Mouse (Mus musculus): ENCODE results near the gene Cep170b. TPM values are rescaled to one million over a fixed set of nuclear protein-coding genes. Genes with fewer than 3 reads are reported as not detected.

The Cep170b gene
- polyA plus RNA-seq, 1 experiment from 2014 or later, result 19.8 TPM

Small RNAs within 50 kb of the gene (microRNA-seq; reads per million reads assigned to microRNA genes)
- gene Mir6940, result not detected

Other genes starting within 250 kb of the Cep170b start
- gene A530016L24Rik, start 231.0 kb upstream of the Cep170b start, polyA plus RNA-seq (2015; fragmentation: Nextera tagmentation; extraction: Ambion mirVana), result 0.19 and 0.22 TPM in 2 replicates
- gene Tmem179, start 203.7 kb upstream of the Cep170b start, polyA plus RNA-seq (2015; fragmentation: Nextera tagmentation; extraction: Ambion mirVana), result 2.4 TPM in 2 replicates
- gene Inf2, start 131.7 kb upstream of the Cep170b start, polyA plus RNA-seq (2015; fragmentation: Nextera tagmentation; extraction: Ambion mirVana), result 2.9 and 3.9 TPM in 2 replicates
- gene Adssl1, start 100.4 kb upstream of the Cep170b start, polyA plus RNA-seq (2015; fragmentation: Nextera tagmentation; extraction: Ambion mirVana), result 2.7 and 10.3 TPM in 2 replicates
- gene Siva1, start 75.8 kb upstream of the Cep170b start, polyA plus RNA-seq (2015; fragmentation: Nextera tagmentation; extraction: Ambion mirVana), result 152 and 171 TPM in 2 replicates
- 50.7 and 52.8 TPM in 2 replicates for gene Akt1, start 45.6 kb upstream of the Cep170b start, polyA plus RNA-seq (2015; fragmentation: Nextera tagmentation; extraction: Ambion mirVana)
- 9.7 and 12.2 TPM in 2 replicates for gene Zbtb42, start 41.6 kb upstream of the Cep170b start, polyA plus RNA-seq (2015; fragmentation: Nextera tagmentation; extraction: Ambion mirVana)
- 13.7 and 17.1 TPM in 2 replicates for gene Pld4, start 40.2 kb downstream of the Cep170b start, polyA plus RNA-seq (2015; fragmentation: Nextera tagmentation; extraction: Ambion mirVana)
- 4.9 and 5.4 TPM in 2 replicates for gene Ahnak2, start 82.2 kb downstream of the Cep170b start, polyA plus RNA-seq (2015; fragmentation: Nextera tagmentation; extraction: Ambion mirVana)
- 5.8 and 6.9 TPM in 2 replicates for gene Clba1, start 88.5 kb downstream of the Cep170b start, polyA plus RNA-seq (2015; fragmentation: Nextera tagmentation; extraction: Ambion mirVana)
- gene Cdca4, start 109.0 kb downstream of the Cep170b start, polyA plus RNA-seq (2015; fragmentation: Nextera tagmentation; extraction: Ambion mirVana), result 87.7 and 87.9 TPM in 2 replicates
- gene Gpr132, start 147.8 kb downstream of the Cep170b start, polyA plus RNA-seq (2015; fragmentation: Nextera tagmentation; extraction: Ambion mirVana), result 0.15 and 0.22 TPM in 2 replicates
- 5.1 and 6.4 TPM in 2 replicates for gene Jag2, start 209.3 kb downstream of the Cep170b start, polyA plus RNA-seq (2015; fragmentation: Nextera tagmentation; extraction: Ambion mirVana)
- gene Nudt14, start 221.7 kb downstream of the Cep170b start, polyA plus RNA-seq (2015; fragmentation: Nextera tagmentation; extraction: Ambion mirVana), result 80.2 and 81.9 TPM in 2 replicates